Mouse (Mus musculus) E14TG2a.4 (cell line): ENCODE data around the gene Tas2r135.

Source experiments
- H3K27me3 ChIP-seq: 2 replicates; pipeline ENCODE4 v1.6.1; 2014; ENCODE audit warnings: low read length, control low read depth; ENCODE audit not compliant: insufficient read depth
- H3K36me3 ChIP-seq: 2 replicates; pipeline ENCODE4 v1.6.1; 2014; ENCODE audit warnings: low read length, control low read depth; ENCODE audit not compliant: insufficient read depth
- H3K4me1 ChIP-seq: replicated peaks from 2 replicates; pipeline ENCODE4 v1.6.1; 2014; ENCODE audit warnings: low read depth, low read length, control low read depth
- H3K4me3 ChIP-seq: replicated peaks from 2 replicates; pipeline ENCODE4 v1.5.1; 2014; ENCODE audit warnings: mild to moderate bottlenecking, low read length
- H3K9me3 ChIP-seq: 2 replicates; pipeline ENCODE4 v1.6.1; 2014; ENCODE audit warnings: low read length, control low read depth
- CTCF ChIP-seq: conservative IDR thresholded peaks from 2 replicates; pipeline ENCODE4 v1.5.1; 2014; ENCODE audit warnings: low read length
- NANOG ChIP-seq: IDR thresholded peaks from 2 replicates; pipeline ENCODE4 v1.6.1; 2014; ENCODE audit warnings: borderline replicate concordance, low read length, mixed read lengths
- POU5F1 ChIP-seq: IDR thresholded peaks from 2 replicates; pipeline ENCODE4 v1.6.1; 2014; ENCODE audit warnings: low read length, borderline replicate concordance

Gene Tas2r135

DNA sequence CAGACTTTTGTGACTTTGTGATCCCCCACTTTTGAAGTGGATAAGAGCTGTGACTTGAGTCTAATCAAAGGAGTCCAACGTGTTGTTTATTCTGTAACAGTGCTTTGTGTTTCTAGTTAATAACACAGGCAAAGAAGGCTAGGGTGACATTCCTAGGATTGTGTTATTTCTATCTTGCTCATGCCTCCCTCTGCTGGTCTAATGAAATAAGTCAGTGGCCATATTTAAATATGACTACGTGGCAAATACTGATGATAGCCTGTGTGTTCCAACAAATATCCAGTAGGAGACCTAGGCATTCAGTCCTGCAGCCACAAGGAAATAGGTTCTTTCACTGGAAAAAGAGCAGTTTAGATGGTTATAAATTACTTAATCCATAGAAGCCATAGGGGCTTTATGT lies 28.3 kb downstream of the Tas2r135 start:
- Histone ChIP-seq H3K4me1 (no peaks in the 10 kb centered on the region), H3K27me3 (no peaks in the 10 kb centered on the region), H3K4me3 (no peak overlapping the region), H3K36me3 (no peaks in the 10 kb centered on the region), H3K9me3 (no peaks in the 10 kb centered on the region)
- TF ChIP-seq POU5F1 (no peak), NANOG (no peak), CTCF (no peak)

DNA sequence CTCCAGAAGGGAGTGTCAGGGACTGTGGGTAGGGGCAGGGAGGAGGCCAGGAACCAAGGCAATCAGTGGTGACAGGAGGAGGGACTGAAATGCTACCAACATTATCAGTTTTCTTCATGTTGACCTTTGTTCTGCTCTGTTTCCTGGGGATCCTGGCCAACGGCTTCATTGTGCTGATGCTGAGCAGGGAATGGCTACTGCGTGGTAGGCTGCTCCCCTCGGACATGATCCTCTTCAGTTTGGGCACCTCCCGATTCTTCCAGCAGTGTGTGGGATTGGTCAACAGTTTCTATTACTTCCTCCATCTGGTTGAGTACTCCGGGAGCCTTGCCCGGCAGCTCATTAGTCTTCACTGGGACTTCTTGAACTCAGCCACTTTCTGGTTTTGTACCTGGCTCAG lies 29.2 kb downstream of the Tas2r135 start, which contains the start of gene Tas2r126:
Tas2r126 (plus strand) TSS at position 90 of the 400 bp plus-strand sequence.
- Histone ChIP-seq H3K27me3 (no peaks in the 10 kb centered on the region), H3K9me3 (no peaks in the 10 kb centered on the region), H3K4me3 (no peak within 1 kb of the TSS), H3K36me3 (no peaks in the 10 kb centered on the region), H3K4me1 (no peaks in the 10 kb centered on the region)
- no peak for TF ChIP-seq POU5F1
- TF ChIP-seq CTCF: no peak
- no peak for TF ChIP-seq NANOG

DNA sequence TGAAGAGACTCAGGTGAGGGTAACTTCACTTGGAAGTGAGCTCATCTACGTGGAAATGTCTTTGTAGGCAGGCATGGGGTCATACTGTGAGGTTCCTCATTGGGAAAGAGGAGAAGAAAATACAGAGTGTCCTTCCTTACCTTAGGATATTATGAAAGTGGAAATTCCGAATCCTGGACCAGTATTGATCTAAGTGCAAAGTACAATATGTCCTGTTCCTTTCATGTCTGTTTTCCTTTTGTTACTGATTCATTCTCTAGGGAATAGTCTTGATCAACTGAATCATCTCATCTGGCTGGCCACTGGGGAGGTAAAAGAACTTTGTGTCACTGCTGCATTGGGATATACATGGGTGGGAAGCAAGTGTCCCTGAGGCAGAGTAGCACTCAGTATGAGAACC lies 30.3 kb downstream of the Tas2r135 start:
- no peaks in the 10 kb centered on the region for H3K27me3 ChIP-seq
- no peaks in the 10 kb centered on the region for H3K36me3 ChIP-seq
- H3K4me3 ChIP-seq: no peak overlapping the region
- no peaks in the 10 kb centered on the region for H3K4me1 ChIP-seq
- no peaks in the 10 kb centered on the region for H3K9me3 ChIP-seq
- TF ChIP-seq CTCF (no peak), NANOG (no peak), POU5F1 (no peak)

DNA sequence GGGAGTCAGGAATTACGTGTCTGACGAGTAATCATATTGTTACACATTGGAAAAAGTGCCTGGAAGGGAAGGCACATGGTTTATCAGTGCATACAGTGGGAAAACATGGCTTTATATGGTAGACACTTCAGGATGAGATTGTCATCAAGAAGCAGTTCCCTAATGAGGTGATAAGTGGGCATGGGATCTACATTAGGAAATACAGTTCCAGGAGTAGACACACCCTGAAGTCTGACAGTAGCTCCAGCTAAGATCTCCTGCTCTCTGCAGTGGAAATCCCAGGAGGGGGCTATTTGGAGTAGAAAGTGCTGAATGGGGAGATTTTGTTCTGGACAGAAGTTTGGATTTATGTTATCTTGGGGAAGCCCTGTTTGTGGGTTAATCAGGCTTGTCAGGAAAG lies 36.2 kb downstream of the Tas2r135 start:
- Histone ChIP-seq H3K4me1 (no peaks in the 10 kb centered on the region), H3K4me3 (no peak overlapping the region), H3K27me3 (no peaks in the 10 kb centered on the region), H3K9me3 (no peaks in the 10 kb centered on the region), H3K36me3 (no peaks in the 10 kb centered on the region)
- TF ChIP-seq POU5F1: no peak
- TF ChIP-seq CTCF: no peak
- no peak for TF ChIP-seq NANOG

DNA sequence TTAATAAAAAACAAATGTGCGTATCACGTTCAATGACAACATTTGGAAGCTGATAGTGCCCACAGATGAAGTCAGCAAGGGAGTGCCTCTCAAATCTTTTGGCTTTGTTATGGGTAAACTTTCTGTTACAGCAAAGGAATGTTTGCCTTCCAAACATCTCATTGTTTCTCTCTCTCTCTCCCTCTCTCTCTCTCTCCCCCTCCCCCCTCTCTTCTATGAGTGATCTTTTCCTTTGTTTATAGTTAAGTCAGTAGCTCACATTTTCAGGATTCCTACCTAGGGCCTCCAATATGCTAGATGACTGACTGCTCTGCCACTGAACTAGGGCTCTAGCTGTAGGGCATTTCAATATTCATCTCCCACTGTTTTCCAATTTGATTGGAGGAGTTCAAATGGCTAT lies 39.3 kb downstream of the Tas2r135 start:
- H3K9me3 ChIP-seq: no peaks in the 10 kb centered on the region
- no peak for TF ChIP-seq POU5F1
- TF ChIP-seq CTCF: no peak
- no peak for TF ChIP-seq NANOG

DNA sequence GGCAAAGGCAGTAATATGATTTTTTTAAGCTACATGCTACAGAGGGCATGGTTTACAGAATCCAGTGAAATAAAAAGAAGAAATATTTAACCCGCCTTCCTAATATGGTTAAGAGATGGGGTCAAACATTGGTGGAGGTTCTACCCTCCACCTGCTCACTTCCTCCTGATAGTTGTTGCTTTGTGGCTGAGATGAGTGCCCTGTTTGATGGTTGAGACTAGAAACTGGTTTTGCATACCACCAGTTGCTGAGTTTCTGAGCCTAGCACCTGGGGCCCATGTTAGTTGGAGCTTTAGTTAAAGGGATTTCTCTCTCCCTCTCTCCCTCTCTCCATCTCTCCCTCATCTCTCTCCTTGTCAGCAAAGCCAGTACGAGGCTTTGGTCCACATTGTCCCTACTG lies 42.1 kb downstream of the Tas2r135 start:
- Histone ChIP-seq H3K36me3 (no peaks in the 10 kb centered on the region), H3K4me1 (no peaks in the 10 kb centered on the region), H3K9me3 (peaks cover 7% of the 10 kb centered on the region), H3K4me3 (no peak overlapping the region), H3K27me3 (no peaks in the 10 kb centered on the region)
- TF ChIP-seq POU5F1 (no peak), CTCF (no peak), NANOG (no peak)

More for the DNA sequence above, 39.3 kb downstream of the Tas2r135 start:
- no peak overlapping the region for H3K4me3 ChIP-seq
- H3K36me3 ChIP-seq: no peaks in the 10 kb centered on the region
- no peaks in the 10 kb centered on the region for H3K4me1 ChIP-seq
- no peaks in the 10 kb centered on the region for H3K27me3 ChIP-seq
